Mouse (Mus musculus) limb, embryonic 13.5 days (tissue): ENCODE measurements at regions not wholly inside any gene's neighbourhood (a gene's known extent, or its start where the extent isn't known, plus 50 kb on each side); places are given as distances from the start of the nearest gene placed in this dataset.

Experiments used
- ATAC-seq: fragments of 200-750 bp; cut with Nextera tagmentation; 2 replicates; pipeline ENCODE4 v1.8.0; 2017; ENCODE audit warnings: low read depth, moderate number of reproducible peaks, moderate TSS enrichment; ENCODE audit not compliant: low FRiP score
- H3K27ac ChIP-seq: fragments of 300-500 bp; sonication (generic); 2 replicates; pipeline ENCODE4 v1.5.1; 2015; ENCODE audit warnings: inconsistent platforms, mild to moderate bottlenecking, moderate library complexity
- H3K27me3 ChIP-seq: fragments of 300-500 bp; sonication (generic); 2 replicates; pipeline ENCODE4 v1.6.1; 2015; ENCODE audit warnings: mild to moderate bottlenecking, inconsistent platforms
- H3K36me3 ChIP-seq: fragments of 300-500 bp; sonication (generic); 2 replicates; pipeline ENCODE4 v1.6.1; 2015; ENCODE audit warnings: inconsistent platforms, mild to moderate bottlenecking, moderate library complexity
- H3K4me1 ChIP-seq: fragments of 300-500 bp; sonication (generic); 2 replicates; pipeline ENCODE4 v1.6.1; 2015; ENCODE audit warnings: inconsistent platforms
- H3K4me2 ChIP-seq: fragments of 300-500 bp; sonication (generic); replicated peaks from 2 replicates; pipeline ENCODE4 v1.6.1; 2015; ENCODE audit warnings: inconsistent platforms, mild to moderate bottlenecking, moderate library complexity
- H3K4me3 ChIP-seq: fragments of 300-500 bp; sonication (generic); 2 replicates; pipeline ENCODE4 v1.5.1; 2015; ENCODE audit warnings: moderate library complexity, mild to moderate bottlenecking, inconsistent platforms
- H3K9ac ChIP-seq: fragments of 300-500 bp; sonication (generic); 2 replicates; pipeline ENCODE4 v1.6.1; 2015; ENCODE audit warnings: mild to moderate bottlenecking, inconsistent platforms
- H3K9me3 ChIP-seq: fragments of 300-500 bp; sonication (generic); 2 replicates; pipeline ENCODE4 v1.6.1; 2016; ENCODE audit warnings: inconsistent platforms
- WGBS: fragments of 180-500 bp; shearing (Covaris S2); methylation state at CpG from one replicate; pipeline ENCODE4 v1.1.7; 2015; 5-methylcytosine and 5-hydroxymethylcytosine counted together

DNA sequence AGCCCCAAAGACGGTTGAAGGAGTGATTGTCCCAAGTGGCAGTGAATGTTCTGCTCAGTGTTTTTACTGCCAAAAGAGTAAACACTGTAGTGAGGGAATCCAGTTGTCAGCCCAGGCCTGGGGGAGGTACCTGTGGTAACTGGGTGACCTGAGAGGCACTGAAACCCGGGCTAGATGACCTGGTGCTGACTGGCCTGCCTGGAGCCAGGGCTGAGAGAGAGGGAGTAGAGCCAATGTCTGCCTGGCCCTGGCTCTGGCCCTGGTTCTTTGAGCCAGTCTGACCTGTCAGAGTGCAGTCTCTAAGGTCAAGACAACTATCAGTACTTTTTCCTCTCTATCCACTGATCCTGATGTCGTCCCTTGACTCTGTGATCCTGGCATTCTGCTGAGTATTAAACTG is 119.2 kb downstream of the Utp6 start:
- no peak overlapping the region for H3K4me2 ChIP-seq
- H3K36me3 ChIP-seq, result no peaks in the 10 kb centered on the region
- H3K4me3 ChIP-seq, result no peak overlapping the region
- no peak overlapping the region for H3K9ac ChIP-seq
- no peak overlapping the region for H3K27ac ChIP-seq
- WGBS, result 50% methylated on average over 3 of the region's 3 CpGs
- no peaks in the 10 kb centered on the region for H3K27me3 ChIP-seq
- H3K4me1 ChIP-seq, result peaks cover 13% of the 10 kb centered on the region; the same call in 1 of the 2 replicates
- no peaks in the 10 kb centered on the region for H3K9me3 ChIP-seq
- no peak for ATAC-seq

DNA sequence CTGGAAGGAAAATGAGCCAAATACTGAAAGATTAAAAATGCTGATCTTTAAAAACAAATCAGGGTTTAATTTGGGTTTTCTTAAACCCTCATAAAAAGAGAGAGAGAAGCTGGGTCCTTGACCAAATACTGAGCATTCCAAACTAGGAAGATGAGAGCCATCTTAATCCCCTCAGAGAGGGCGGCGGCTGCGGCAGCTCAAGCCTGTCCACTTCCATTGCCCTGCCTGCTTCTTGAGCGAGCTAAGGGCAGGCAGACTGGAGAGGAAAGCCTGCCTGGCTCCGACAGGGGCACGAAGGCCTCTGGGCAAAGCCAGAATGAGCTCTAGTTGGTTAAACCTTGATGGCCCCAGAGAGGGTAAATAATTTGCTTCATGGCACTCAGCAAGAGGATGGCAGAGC is 122.2 kb downstream of the Utp6 start:
- Histone ChIP-seq H3K4me2 (no peak overlapping the region), H3K9ac (no peak overlapping the region), H3K9me3 (no peaks in the 10 kb centered on the region), H3K27me3 (no peaks in the 10 kb centered on the region), H3K4me3 (no peak overlapping the region), H3K4me1 (peaks cover 19% of the 10 kb centered on the region; the same call in 1 of the 2 replicates), H3K27ac (no peak overlapping the region), H3K36me3 (no peaks in the 10 kb centered on the region)
- ATAC-seq, result no peak
- 75% methylated on average over 6 of the region's 6 CpGs for WGBS

DNA sequence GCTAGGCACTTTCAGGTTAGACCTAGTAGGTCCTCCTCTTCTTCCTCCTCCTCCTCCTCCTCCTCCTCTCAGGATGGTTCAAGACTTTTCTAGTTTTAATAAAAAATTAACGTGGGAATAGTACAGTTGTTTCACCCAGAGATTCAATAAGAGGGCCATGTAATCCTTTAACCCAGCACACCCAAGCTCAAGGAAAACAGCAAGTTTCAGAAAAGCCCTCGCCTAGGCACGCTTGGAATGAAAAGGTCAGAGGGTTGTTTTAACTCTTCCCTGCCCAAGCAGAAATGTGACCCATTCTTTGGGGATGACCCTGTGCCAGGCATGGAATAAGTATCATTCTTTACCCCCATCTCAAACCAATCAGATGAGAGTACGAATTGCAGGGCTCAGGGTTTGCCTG is 124.1 kb downstream of the Utp6 start:
- 51% methylated on average over 4 of the region's 4 CpGs for WGBS
- Histone ChIP-seq H3K4me2 (no peak overlapping the region), H3K27ac (no peak overlapping the region), H3K4me3 (no peak overlapping the region), H3K9me3 (no peaks in the 10 kb centered on the region), H3K4me1 (peaks cover 19% of the 10 kb centered on the region; the same call in 1 of the 2 replicates), H3K36me3 (no peaks in the 10 kb centered on the region), H3K27me3 (no peaks in the 10 kb centered on the region), H3K9ac (no peak overlapping the region)
- ATAC-seq, result no peak

DNA sequence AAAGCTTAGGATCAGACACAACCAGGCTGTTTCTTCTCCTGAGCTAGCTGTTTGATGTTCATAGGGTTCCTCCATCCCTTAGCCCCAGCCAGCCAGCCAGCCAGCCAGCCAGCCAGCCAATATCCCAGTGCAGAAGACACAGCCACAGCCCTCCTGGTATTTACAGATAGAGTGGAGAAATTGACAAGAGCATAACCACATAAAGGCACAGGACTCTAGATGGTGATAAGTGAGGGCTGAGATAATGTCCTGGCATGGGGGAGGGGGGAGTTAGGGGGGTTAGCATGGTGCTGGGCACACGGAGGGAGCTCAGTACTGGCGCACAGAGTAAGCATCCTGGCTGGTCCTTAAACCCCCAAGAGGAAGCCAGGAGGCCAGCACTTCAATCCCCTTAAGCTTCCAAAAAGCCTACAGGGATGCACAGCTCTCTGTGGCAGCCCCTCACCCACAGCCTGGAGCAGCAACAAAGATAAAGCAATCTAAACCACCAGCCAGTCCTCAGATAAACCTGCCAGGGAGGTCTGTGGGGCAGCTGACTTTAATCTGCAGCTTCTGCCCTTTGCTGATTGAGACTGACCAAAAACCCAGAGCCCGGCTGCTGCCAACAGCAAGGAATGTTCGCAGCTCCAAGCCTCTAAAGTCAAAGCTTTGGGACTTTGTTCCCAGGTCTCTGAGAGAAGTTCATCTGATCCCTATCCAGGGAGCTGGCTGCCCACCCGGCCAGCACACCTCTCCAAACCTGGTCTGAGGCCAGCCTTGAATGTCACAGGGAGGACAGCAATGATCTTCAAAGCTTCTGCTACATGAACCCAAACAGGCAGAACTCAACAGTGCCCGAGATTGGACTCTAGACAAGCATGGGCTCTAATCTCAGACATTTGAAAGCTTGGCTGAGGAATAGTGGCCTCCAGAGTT is 124.9 kb downstream of the Utp6 start:
- Histone ChIP-seq H3K27ac (no peak overlapping the region), H3K36me3 (no peaks in the 10 kb centered on the region), H3K4me1 (peaks cover 21% of the 10 kb centered on the region; the same call in 1 of the 2 replicates), H3K9me3 (no peaks in the 10 kb centered on the region), H3K4me2 (no peak overlapping the region), H3K4me3 (no peak overlapping the region), H3K27me3 (no peaks in the 10 kb centered on the region), H3K9ac (no peak overlapping the region)
- ATAC-seq, result no peak
- 40% methylated on average over 6 of the region's 6 CpGs for WGBS

DNA sequence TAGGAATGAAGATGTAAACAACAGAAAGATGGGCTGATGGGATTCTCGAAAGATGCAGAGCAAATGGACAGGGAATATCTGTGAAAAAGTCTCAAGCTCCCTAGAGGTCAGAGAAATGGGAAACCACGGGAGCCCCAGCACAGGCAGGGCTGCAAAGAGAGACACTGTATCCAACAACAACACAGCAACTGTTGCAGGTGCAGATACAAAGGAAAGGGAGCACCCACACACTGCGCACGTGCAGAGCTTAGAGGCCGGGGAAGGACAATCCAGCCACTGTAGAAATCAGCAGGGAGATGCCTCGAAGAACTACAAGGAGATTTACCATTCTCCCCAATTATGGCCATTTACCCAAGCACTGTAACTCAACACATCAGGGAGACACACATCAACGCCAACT is 126.3 kb downstream of the Utp6 start:
- ATAC-seq, result no peak
- Histone ChIP-seq H3K36me3 (no peaks in the 10 kb centered on the region), H3K9me3 (no peaks in the 10 kb centered on the region), H3K27me3 (no peaks in the 10 kb centered on the region), H3K4me3 (no peak overlapping the region), H3K27ac (no peak overlapping the region), H3K4me1 (peaks cover 25% of the 10 kb centered on the region; the same call in 1 of the 2 replicates), H3K9ac (no peak overlapping the region), H3K4me2 (no peak overlapping the region)
- WGBS, result 88% methylated on average over 7 of the region's 7 CpGs

DNA sequence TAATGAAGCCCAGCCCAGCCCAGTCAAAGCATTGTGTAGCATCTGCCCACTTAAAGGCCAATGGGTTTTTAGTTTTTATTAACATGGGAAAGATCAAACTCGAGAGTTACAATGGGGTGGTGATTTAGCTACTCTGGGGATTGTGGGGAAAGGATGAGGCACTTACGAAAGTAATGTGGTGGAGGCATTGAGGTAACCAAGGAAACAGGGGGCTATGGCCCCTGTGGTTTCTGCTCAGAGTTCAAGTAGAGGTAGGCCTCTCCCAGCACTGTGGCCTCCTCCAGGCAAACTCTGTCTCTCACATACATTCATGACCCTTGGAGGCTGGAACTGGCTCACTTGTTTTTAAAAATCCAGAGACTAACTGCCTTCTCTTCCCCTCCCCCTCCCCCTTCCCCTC is 128.4 kb downstream of the Utp6 start:
- H3K27me3 ChIP-seq, result no peaks in the 10 kb centered on the region

DNA sequence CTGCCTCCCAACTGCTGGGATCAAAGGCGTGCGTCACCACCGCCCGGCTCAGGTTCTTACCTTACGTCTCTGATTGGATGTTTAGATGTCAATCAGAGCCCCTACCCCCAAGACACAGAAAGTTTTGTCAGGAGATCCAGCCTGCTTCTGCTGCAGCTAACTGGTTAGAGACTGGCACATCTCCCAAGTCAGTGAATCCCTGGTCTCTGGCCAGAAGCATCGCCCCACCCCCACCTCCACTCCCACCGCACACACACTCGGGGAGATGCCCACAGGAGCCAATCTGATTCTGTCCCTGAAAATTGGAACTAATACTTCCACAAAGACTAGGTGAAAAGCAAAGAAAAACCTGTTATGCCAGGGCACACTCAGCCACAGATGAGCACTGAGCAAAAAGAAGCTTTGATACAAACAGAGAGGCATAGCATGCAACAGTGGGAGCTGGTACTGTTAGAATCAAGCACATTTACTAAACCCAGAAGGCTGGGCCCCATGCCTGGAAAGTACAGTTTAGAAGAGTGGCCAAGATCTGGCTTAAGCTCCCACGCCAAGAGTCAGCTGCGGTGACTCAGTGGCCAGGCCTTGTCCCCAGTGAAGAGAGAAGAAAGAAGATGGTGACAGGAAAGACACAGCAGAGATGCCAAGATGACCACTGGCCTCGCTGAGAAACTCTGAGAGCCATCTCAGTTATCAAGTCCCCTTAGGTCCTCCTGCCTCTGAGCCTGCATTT is 130.4 kb downstream of the Utp6 start:
- H3K4me1 ChIP-seq, result 0 out of 2 replicates have a peak, but pooled peaks cover 5% of the 10 kb centered on the region
- H3K9me3 ChIP-seq, result no peaks in the 10 kb centered on the region; the same call in 1 of the 2 replicates
- WGBS, result 86% methylated on average over 11 of the region's 11 CpGs
- no peak for ATAC-seq
- no peak overlapping the region for H3K9ac ChIP-seq
- H3K27me3 ChIP-seq, result no peaks in the 10 kb centered on the region
- H3K27ac ChIP-seq, result no peak overlapping the region
- H3K36me3 ChIP-seq, result no peaks in the 10 kb centered on the region
- H3K4me2 ChIP-seq, result no peak overlapping the region
- H3K4me3 ChIP-seq, result no peak overlapping the region

More for the DNA sequence above, 128.4 kb downstream of the Utp6 start:
- Histone ChIP-seq H3K9ac (no peak overlapping the region), H3K4me2 (no peak overlapping the region), H3K27ac (no peak overlapping the region), H3K36me3 (no peaks in the 10 kb centered on the region), H3K4me1 (peaks cover 12% of the 10 kb centered on the region; the same call in 1 of the 2 replicates), H3K4me3 (no peak overlapping the region), H3K9me3 (no peaks in the 10 kb centered on the region)
- whole genome bisulfite sequencing, result 60% methylated on average over 2 of the region's 2 CpGs
- no peak for ATAC-seq

DNA sequence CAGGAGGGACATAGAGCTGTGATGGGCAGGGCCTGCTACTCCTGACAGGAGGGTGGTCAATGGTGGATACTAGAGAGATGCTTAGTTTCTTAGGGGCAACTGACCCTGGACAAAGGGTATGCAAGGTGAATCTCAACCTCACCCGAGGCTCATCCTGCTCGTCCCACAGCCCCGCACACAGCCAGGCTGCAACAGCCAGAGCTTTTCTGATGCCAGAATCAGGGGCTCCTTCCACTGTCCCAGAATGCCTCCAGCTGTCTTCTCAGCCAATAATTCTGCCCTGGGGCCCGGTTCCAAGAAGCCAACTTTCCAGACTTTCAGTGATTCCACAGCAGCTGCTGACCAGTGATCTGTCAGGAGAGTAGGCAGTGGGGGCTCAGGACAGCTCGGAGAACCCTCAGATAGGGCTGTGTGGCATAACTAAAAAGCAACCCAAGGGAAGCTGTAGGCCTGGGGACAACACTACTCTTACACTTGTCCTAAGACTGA is 131.6 kb downstream of the Utp6 start:
- Histone ChIP-seq H3K9ac (no peak overlapping the region), H3K36me3 (no peaks in the 10 kb centered on the region), H3K4me1 (0 out of 2 replicates have a peak, but pooled peaks cover 7% of the 10 kb centered on the region), H3K9me3 (no peaks in the 10 kb centered on the region; the same call in 1 of the 2 replicates), H3K27me3 (no peaks in the 10 kb centered on the region), H3K4me3 (no peak overlapping the region), H3K4me2 (no peak overlapping the region), H3K27ac (no peak overlapping the region)
- no peak for ATAC-seq
- WGBS, result 80% methylated on average over 5 of the region's 5 CpGs

DNA sequence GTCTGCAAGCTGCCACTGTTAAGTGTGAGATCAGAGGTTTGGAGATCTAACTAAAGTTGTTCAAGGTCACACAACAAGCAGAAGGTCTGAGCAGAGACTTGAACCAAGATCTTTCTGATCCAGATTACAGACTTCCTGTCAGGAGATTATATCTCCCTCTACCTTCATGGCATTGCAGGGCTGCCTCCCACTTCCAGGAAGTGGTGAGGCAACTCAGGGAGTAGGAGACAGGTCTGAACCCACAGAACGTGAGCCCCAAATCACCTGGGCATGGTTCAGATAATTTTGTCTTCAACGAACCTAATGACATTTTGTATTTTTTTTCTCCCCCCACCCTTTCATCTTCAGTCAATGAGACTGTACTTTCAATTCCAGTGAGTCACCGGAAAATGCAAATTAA is 135.2 kb downstream of the Utp6 start:
- H3K4me1 ChIP-seq, result peaks cover 13% of the 10 kb centered on the region; the same call in 1 of the 2 replicates
- H3K4me2 ChIP-seq, result no peak overlapping the region
- H3K27ac ChIP-seq, result no peak overlapping the region
- no peaks in the 10 kb centered on the region for H3K27me3 ChIP-seq
- ATAC-seq, result no peak
- no peaks in the 10 kb centered on the region; the same call in 1 of the 2 replicates for H3K9me3 ChIP-seq
- no peaks in the 10 kb centered on the region for H3K36me3 ChIP-seq
- no peak overlapping the region for H3K4me3 ChIP-seq
- 84% methylated on average over 3 of the region's 3 CpGs for WGBS
- H3K9ac ChIP-seq, result no peak overlapping the region

DNA sequence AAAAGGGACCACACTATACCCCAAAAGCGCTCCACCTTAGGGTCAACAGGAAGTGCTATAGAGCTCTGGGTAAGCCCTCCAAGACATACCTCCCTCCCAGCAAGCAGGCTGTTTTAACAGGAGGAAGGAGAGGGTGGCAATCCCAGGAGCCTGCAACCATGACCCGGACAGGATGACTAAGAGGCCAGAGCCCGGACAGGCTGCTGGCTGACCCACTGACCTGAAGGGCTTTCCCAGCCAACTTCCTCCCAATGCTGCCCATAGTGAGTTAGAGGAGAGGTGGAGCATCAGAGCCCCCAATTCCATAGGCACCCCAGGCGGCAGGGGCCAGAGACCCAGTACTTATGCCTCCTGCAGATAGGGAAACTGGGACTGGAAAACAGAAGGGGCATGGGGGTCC is 136.3 kb downstream of the Utp6 start:
- no peaks in the 10 kb centered on the region for H3K27me3 ChIP-seq
- no peaks in the 10 kb centered on the region for H3K36me3 ChIP-seq
- H3K27ac ChIP-seq, result no peak overlapping the region; the same call in 1 of the 2 replicates
- peaks cover 12% of the 10 kb centered on the region; the same call in 1 of the 2 replicates for H3K4me1 ChIP-seq
- H3K4me3 ChIP-seq, result no peak overlapping the region
- ATAC-seq, result no peak
- no peak overlapping the region for H3K9ac ChIP-seq
- no peaks in the 10 kb centered on the region; the same call in 1 of the 2 replicates for H3K9me3 ChIP-seq
- 66% methylated on average over 4 of the region's 4 CpGs for WGBS
- H3K4me2 ChIP-seq, result no peak overlapping the region

DNA sequence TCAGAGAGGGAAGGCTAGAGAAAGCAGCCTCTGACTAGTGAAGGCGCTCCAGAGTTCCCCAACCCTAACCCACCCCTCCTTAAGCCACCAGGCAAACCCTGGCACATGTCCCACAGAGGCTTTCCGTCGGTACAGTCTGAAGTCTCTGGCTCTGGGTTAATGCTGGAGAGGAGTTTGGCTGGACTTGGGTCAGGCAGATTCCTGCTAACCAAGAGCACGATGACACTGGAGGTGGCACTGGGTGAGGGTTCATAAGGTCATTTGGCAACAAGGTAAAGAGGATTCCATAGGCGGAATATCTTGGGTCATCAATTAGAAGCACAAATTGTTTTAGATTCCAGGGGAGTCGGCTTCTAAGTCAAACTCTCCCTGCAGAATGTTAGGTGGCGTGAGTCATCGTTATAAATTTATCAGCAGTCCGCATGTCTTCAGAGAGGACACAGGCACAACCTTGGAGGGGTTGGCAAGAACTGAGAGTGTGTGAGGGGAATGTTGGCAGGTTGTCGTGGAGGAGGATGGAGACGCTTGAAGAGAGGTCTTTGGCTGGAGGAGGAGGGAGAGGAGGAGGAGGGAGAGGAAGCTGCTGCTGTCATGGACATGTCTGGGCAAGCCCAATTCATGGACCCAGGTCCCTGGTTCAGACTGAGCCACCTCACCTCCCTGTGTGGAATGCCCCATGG is 138.4 kb downstream of the Utp6 start:
- Histone ChIP-seq H3K9ac (no peak overlapping the region), H3K4me3 (no peak overlapping the region), H3K27ac (no peak overlapping the region), H3K27me3 (no peaks in the 10 kb centered on the region), H3K4me2 (no peak overlapping the region), H3K36me3 (no peaks in the 10 kb centered on the region), H3K4me1 (peaks cover 12% of the 10 kb centered on the region; the same call in 1 of the 2 replicates), H3K9me3 (no peaks in the 10 kb centered on the region; the same call in 1 of the 2 replicates)
- ATAC-seq, result no peak
- 84% methylated on average over 11 of the region's 11 CpGs for WGBS
